Mouse (Mus musculus) liver, embryonic 18 days (tissue): Measurements from ENCODE around the gene Ppp1r11. TPM values are rescaled to one million over a fixed set of nuclear protein-coding genes. Genes with fewer than 3 reads are reported as not detected.

ENCODE experiments used
- polyA plus RNA-seq: library from polyadenylated mRNA; depleted of rRNA; stranded (reverse); fragments of >200 nt; gene quantifications from 2 replicates; pipeline ENCODE4 v1.2.3, GENCODE M21; 2012; rRNA removed

The Ppp1r11 gene
- polyA plus RNA-seq, result 31.3 and 33.2 TPM in 2 replicates

DNA sequence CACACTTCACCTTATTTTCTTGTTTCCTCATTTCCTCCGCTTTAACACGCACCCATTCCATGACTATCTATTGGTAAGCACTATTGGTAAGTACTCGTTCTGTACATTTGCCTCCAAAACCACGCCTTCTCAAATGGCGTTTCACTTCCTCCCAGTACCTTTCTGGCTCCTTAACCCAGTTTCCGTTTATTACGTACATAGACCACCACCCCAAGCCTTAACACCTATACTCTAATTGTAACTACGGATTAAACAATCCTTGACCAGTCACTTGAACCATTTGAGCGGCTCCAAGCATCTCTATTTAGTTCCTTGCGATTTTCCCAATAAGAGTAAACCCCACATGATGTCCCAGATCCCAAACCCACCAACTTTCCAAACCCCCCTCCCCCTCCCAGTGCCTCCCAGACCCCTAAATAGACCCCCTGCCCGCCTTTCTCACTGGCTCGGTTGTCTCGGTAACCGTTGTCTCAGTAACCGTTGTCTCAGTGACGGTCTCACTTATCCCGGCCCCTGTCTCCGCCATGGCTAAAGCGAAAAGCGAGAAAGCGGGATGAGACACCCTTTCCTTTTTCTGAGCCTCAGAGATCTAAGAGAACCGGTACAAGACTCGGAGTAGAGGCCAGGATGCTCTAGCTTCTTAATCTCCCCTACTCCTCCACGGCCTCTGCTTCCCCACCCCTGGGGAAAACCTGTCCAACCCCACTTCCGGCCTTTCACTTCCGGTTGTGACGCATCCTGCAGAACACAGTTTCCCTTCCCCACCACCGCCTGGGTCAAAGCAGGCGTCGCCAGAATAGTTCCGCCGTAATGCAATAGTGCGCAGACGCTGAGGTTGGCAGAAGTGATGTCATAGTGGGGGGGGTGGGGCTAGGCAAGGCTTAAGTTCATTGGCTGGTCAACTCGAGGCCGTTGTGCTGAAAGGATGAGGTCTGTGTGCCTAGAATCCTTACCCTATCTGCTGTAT is at the start of gene Ppp1r11:
Gene Ppp1r11 (minus strand): TSS at position 761 of the 967 bp plus-strand sequence.

DNA sequence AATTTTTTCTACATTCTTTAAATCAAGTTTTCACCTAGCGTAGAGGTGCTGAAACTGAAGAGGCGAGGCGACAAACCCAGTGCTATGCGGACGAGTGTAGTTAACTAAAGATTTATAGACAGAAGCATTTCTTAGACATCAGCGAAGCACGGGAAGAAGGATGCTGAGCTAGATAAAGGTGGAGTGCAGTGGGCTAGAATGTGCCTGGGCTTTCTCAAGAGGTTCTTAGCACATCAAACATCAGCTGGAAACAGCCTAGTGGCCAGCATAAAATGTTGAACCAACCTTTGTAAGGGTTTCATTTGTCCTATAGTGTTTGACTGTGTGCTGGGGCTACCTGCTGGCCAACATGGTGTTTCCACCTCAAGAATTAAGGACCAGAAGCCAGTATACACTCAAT is 49.3 kb upstream of the Ppp1r11 start, which contains the start of gene Zfp57:
Gene Zfp57 (plus strand): TSS at position 301 of the 400 bp plus-strand sequence.

DNA sequence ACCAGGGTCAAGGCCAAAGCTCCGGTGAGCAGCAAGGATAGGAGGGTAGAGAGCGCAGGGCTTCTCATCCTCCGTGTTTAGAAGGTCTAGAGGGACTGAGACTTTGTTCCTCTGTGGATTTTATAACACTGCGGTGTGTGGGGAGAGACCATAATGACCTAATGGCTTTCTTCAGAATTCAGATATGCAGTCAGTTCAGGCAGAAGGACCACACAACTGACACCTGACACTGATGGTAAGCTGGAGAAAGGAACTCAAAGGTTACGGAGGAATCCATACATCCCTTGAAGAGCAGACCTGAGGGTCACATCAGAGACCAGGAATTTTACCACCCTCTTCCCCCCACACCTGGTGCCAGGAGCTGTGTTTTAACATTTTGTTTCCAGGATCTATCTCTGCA is 37.9 kb upstream of the Ppp1r11 start, which contains the start of gene H2-M5:
Gene H2-M5 (minus strand): TSS at position 101 of the 400 bp plus-strand sequence.

DNA sequence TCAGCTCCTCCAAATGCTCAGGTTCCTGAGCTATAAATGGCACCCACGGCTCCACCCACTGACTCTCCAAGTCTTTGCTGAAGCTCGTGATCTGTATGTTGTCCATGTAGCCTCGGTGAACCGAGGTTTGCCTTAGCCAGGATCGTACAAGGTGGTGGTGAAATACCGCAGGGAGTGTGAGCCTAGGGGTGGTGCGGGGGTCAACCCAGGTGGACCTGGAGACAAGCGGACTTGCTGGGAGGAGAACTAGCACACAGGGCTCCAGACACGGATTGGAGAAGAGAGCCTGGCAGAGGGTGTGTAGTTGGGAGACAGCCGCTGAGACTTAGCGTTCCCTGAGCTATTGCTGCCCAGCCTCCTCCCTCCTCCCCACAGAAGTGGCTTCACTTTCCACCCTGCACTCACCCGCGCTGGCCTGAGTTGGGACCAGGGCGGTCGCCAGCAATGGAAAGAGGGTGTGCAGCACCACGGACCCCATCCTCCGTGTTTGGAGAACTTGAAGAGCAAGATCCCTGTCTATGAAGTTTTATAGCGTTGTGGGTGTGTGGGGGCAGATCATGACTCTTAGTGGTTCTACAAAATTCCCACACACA is 29.8 kb upstream of the Ppp1r11 start, which contains the start of gene 2410137M14Rik:
Gene 2410137M14Rik (minus strand): TSS at position 17 of the 593 bp plus-strand sequence.

DNA sequence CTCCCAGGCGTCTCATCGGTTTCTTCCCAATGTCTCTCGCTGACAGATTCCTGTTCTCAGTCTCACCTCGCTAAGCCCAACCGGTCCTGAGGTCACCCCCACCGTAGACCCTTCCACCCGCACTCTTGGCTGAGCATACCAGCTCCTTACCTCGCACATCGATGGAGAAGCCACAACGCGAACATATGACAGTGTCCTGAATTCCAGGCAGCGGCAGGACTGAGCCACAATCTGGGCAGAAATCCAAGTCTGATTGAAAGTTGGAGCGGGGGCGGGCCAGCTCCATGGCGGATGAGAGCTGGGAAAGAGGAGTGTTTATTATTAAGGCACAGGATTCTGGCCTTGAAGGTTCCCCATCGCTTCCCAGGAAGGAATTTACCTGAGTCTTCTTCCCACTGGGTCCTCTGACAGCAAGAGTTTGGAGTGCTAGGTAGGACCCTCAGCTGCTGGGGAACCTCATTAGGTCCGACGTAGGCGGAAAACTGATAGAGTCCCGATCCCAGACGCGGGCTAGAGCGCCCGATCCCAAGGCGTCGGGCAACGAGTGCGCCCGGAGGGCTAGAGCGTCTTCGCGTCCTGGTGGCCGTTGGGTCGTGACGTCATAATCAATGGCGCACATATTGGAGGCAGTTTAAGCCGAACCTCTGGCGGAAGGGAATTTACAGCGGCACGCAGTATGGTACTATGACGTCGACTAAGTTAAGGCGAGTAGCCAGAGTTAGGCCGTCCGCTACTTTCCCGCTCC is 6.6 kb upstream of the Ppp1r11 start, which contains the start of the genes Znrd1 and Znrd1as:
Gene Znrd1 (minus strand): TSS at position 561 of the 745 bp plus-strand sequence.
Gene Znrd1as (plus strand): TSS at position 594 of the 745 bp plus-strand sequence.

DNA sequence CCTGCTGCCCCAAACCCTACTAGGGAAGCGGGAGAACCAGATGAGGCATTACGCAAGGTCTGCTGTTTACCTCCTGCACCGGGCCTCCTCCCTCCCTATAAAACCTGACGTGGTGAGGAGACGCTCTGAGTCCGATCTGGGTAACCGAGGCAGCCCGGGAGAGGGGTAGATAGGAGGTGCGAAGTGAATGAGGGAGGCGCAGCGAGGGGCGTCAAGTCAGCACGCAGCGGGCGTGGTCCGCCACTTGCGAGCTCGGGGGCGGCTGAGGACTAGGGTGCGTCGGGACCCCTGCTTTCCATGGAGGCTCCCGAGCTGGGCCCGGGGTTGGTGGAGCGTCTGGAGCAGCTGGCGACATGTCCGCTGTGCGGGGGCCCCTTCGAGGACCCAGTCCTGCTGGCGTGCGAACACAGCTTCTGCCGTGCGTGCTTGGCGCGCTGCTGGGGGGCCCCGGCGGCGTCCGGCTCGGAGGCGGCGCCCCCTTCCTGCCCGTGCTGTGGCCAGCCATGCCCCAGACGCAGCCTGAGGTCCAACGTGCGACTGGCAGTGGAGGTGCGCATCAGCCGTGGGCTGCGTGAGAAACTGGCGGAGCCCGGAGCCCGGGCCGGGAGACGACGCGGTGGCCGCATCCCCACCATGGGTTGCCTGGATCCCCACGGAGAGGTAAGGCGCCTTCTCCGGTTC is 8.6 kb downstream of the Ppp1r11 start, which contains the start of gene Rnf39:
Gene Rnf39 (plus strand): TSS at position 128 of the 681 bp plus-strand sequence.

Other genes with a start within 250 kb of the Ppp1r11 start
- gene H2-M10.5, start 178.8 kb downstream of the Ppp1r11 start, polyA plus RNA-seq, result not detected in 2 replicates
- gene H2-M10.6, start 139.6 kb downstream of the Ppp1r11 start, polyA plus RNA-seq, result not detected in 2 replicates
- gene Trim26, start 114.6 kb downstream of the Ppp1r11 start, polyA plus RNA-seq, result 19.4 and 23.3 TPM in 2 replicates
- 0.25 and 0.42 TPM in 2 replicates for gene Trim15, start 84.5 kb downstream of the Ppp1r11 start, polyA plus RNA-seq
- 37.1 and 43.0 TPM in 2 replicates for gene Trim10, start 82.2 kb downstream of the Ppp1r11 start, polyA plus RNA-seq
- gene Trim40, start 61.6 kb downstream of the Ppp1r11 start, polyA plus RNA-seq, result 0.01 TPM in 1 of 2 replicates, not detected in the other
- 0.04 TPM in 1 of 2 replicates, not detected in the other for gene Trim31, start 53.6 kb downstream of the Ppp1r11 start, polyA plus RNA-seq
- gene Rnf39, start 8.8 kb downstream of the Ppp1r11 start, polyA plus RNA-seq, result 0.05 and 0.07 TPM in 2 replicates
- gene Znrd1, start 6.8 kb upstream of the Ppp1r11 start, polyA plus RNA-seq, result 15.5 and 17.6 TPM in 2 replicates
- 3.4 and 4.2 TPM in 2 replicates for gene Znrd1as, start 6.9 kb upstream of the Ppp1r11 start, polyA plus RNA-seq
- not detected in 2 replicates for gene 2410137M14Rik, start 29.5 kb upstream of the Ppp1r11 start, polyA plus RNA-seq
- 0.08 and 0.10 TPM in 2 replicates for gene H2-M5, start 37.8 kb upstream of the Ppp1r11 start, polyA plus RNA-seq
- gene Zfp57, start 49.4 kb upstream of the Ppp1r11 start, polyA plus RNA-seq, result 4.5 and 5.2 TPM in 2 replicates
- not detected in 2 replicates for gene Mog, start 71.7 kb upstream of the Ppp1r11 start, polyA plus RNA-seq
- gene Gabbr1, start 94.2 kb upstream of the Ppp1r11 start, polyA plus RNA-seq, result 3.1 and 5.1 TPM in 2 replicates
- not detected in 2 replicates for gene Olfr90, start 136.8 kb upstream of the Ppp1r11 start, polyA plus RNA-seq
- not detected in 2 replicates for gene Olfr91, start 146.5 kb upstream of the Ppp1r11 start, polyA plus RNA-seq
- gene Olfr92, start 168.3 kb upstream of the Ppp1r11 start, polyA plus RNA-seq, result not detected in 2 replicates
- not detected in 2 replicates for gene Olfr93, start 209.8 kb upstream of the Ppp1r11 start, polyA plus RNA-seq
- 0.46 and 0.68 TPM in 2 replicates for gene Ubd, start 242.2 kb upstream of the Ppp1r11 start, polyA plus RNA-seq
- not detected in 2 replicates for gene Olfr94, start 249.3 kb upstream of the Ppp1r11 start, polyA plus RNA-seq